Mouse (Mus musculus): Measurements from ENCODE around the gene Zyx.

- no peak for TF ChIP-seq CTCF (IDR thresholded peaks at IDR 0.05; ENCODE audit: control insufficient read depth, insufficient read depth, insufficient replicate concordance, low read depth, low read length)
- TF ChIP-seq POLR2A (IDR thresholded peaks at IDR 0.05; ENCODE audit: control insufficient read depth, low read depth, low read length): no peak
These were observed 9.4 kb upstream of the Zyx start for GRCm38 (mm10) chr6:42339981-42340380.
